8 mouse cellular contexts compared by ENCODE assay signal in the genomic region with DNA sequence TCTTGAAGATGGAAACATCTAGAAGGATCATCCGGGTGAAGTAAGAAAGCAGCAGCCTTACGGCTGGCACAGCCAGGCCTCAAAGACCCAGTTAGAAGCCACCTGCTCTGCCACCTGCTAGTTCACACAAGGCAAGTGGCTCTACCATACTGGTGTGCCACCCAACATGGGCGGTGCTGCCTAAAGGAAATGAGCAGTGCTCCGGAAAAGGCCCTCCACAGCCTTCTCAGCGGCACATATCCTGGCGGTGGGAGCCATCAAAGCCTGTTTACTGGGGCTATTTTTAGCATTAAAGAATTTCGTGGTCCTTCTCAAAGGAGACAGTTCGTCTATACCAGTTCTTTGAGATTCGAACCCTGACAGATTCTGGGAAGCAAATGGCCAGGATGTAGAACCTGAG. TPM values are rescaled to one million over a fixed set of nuclear protein-coding genes. Genes with fewer than 3 reads are reported as not detected.
DNase-seq lines count a peak whose midpoint lies in the region; ATAC-seq lines count a peak whose summit lies in the region.
"Had no signal": no experiment of that assay in that cellular context is flagged by ENCODE, and none has a peak within 500 bp of the region (broad histone marks: within the 10 kb centered on the region; RNA-seq: fewer than 3 reads in every experiment).

No protein-coding gene starts in this region.

- H3K27ac ChIP-seq in heart, embryonic 13.5 days (replicated peaks): peak overlapping the region; percentile 76
- peak overlapping the region; percentile 64; the same call in 1 of the 2 replicates for H3K27ac ChIP-seq in stomach, embryonic 15.5 days

- H3K4me2 ChIP-seq in heart, embryonic 13.5 days: peak overlapping the region; percentile 11
- H3K4me2 ChIP-seq in stomach, embryonic 15.5 days: no peak overlapping the region

- peak; percentile 23 to 37 for DNase-seq in spleen, postnatal 36 days (ENCODE audit: low spot score in 2 of 2)
- DNase-seq in spleen, adult 12 weeks (ENCODE audit: low spot score): no peak
- DNase-seq in kidney, postnatal 14 days: peak; percentile 58
- DNase-seq in embryo, embryonic 10.5 days (ENCODE audit: low spot score): no peak
- no peak for DNase-seq in urinary bladder, postnatal 14 days (ENCODE audit: low spot score)

- no peak for ATAC-seq in heart, embryonic 13.5 days (ENCODE audit: extremely low read depth, insufficient number of reproducible peaks, low FRiP score, low TSS enrichment)
- ATAC-seq in stomach, embryonic 15.5 days (ENCODE audit: insufficient read depth, low FRiP score, low read depth): no peak

- H3K4me1 ChIP-seq in heart, embryonic 13.5 days: peaks cover 44% of the 10 kb centered on the region
- H3K4me1 ChIP-seq in stomach, embryonic 15.5 days: peaks cover 9% of the 10 kb centered on the region; the same call in 1 of the 2 replicates

- H3K9me3 ChIP-seq in heart, embryonic 13.5 days: no peaks in the 10 kb centered on the region
- H3K9me3 ChIP-seq in stomach, embryonic 15.5 days: no peaks in the 10 kb centered on the region
- H3K9me3 ChIP-seq: megakaryocyte, embryonic 14.5 days had no signal

- H3K9ac ChIP-seq in heart, embryonic 13.5 days: peak overlapping the region; percentile 52; the same call in 1 of the 2 replicates
- no peak overlapping the region for H3K9ac ChIP-seq in stomach, embryonic 15.5 days

- 22% methylated on average over 9 of the region's 9 CpGs for WGBS in heart, embryonic 13.5 days
- 56% methylated on average over 9 of the region's 9 CpGs for WGBS in stomach, embryonic 15.5 days

- no peaks in the 10 kb centered on the region for H3K27me3 ChIP-seq in heart, embryonic 13.5 days (replicated peaks)
- no peaks in the 10 kb centered on the region for H3K27me3 ChIP-seq in stomach, embryonic 15.5 days (replicated peaks)

- no peak overlapping the region for H3K4me3 ChIP-seq in heart, embryonic 13.5 days
- H3K4me3 ChIP-seq in stomach, embryonic 15.5 days (replicated peaks): no peak overlapping the region

- peaks cover 19% of the 10 kb centered on the region for H3K36me3 ChIP-seq in heart, embryonic 13.5 days
- no peaks in the 10 kb centered on the region for H3K36me3 ChIP-seq in stomach, embryonic 15.5 days

RNA-seq across cellular contexts. Expression of a gene that starts 48.4 kb away (rescaled TPM):
- 5.1 and 5.6 TPM in 2 replicates for polyA plus RNA-seq in heart, embryonic 13.5 days (2015; fragmentation: Nextera tagmentation; extraction: Ambion mirVana)
- 4.2 and 5.1 TPM in 2 replicates for polyA plus RNA-seq in stomach, embryonic 15.5 days (2015; fragmentation: Nextera tagmentation; extraction: Ambion mirVana)

Comparison
In these comparisons a context has a peak if more than half of its experiments do, and no peak if none do; other contexts are left out.
1. DNase-seq: peak in spleen, postnatal 36 days (2 of 2) and kidney, postnatal 14 days (single experiment); none in spleen, adult 12 weeks (single experiment), embryo, embryonic 10.5 days (single experiment) and urinary bladder, postnatal 14 days (single experiment).